Mouse (Mus musculus) mesoderm, embryonic 11.5 days (tissue): ENCODE results near the gene Kifap3.
"Not testable (repeated sequence)": the region's sequence is repeated elsewhere in the genome, so short reads cannot be mapped to it uniquely, and the experiment has no call there.

ENCODE experiments used
- DNase-seq: peaks from one replicate; pipeline ENCODE4 v3.0.0-alpha.2; 2012; ENCODE audit warnings: low read depth, low spot score

Kifap3 gene

GRCm38 (mm10) chr1:163779336-163780115 lies at the start of gene Kifap3:
Gene Kifap3 (plus strand): TSS chr1:163779583.
- DNase-seq: peak; percentile 99

GRCm38 (mm10) chr1:163731166-163731565 lies 48.2 kb upstream of the Kifap3 start:
- DNase-seq: not testable (repeated sequence)

GRCm38 (mm10) chr1:163736441-163737238 lies 42.7 kb upstream of the Kifap3 start:
- no peak for DNase-seq

GRCm38 (mm10) chr1:163737239-163737533 lies 42.2 kb upstream of the Kifap3 start:
- no peak for DNase-seq

GRCm38 (mm10) chr1:163751360-163751992 lies 27.9 kb upstream of the Kifap3 start:
- DNase-seq: no peak

- DNase-seq: no peak
Measured at GRCm38 (mm10) chr1:163757462-163758207, 21.7 kb upstream of the Kifap3 start.

GRCm38 (mm10) chr1:163783577-163783976 lies 4.2 kb downstream of the Kifap3 start:
- DNase-seq: not testable (repeated sequence)

GRCm38 (mm10) chr1:163821365-163821764 lies 42.0 kb downstream of the Kifap3 start:
- DNase-seq: no peak

GRCm38 (mm10) chr1:163829482-163829881 lies 50.1 kb downstream of the Kifap3 start:
- no peak for DNase-seq

GRCm38 (mm10) chr1:163834066-163834465 lies 54.7 kb downstream of the Kifap3 start:
- no peak for DNase-seq

- no peak for DNase-seq
Measured at GRCm38 (mm10) chr1:163835062-163835461, 55.7 kb downstream of the Kifap3 start.

GRCm38 (mm10) chr1:163838482-163838881 lies 59.1 kb downstream of the Kifap3 start:
- DNase-seq: not testable (repeated sequence)

- no peak for DNase-seq
Measured at GRCm38 (mm10) chr1:163840555-163840954, 61.2 kb downstream of the Kifap3 start.

- no peak for DNase-seq
Measured at GRCm38 (mm10) chr1:163842238-163842637, 62.9 kb downstream of the Kifap3 start.

- DNase-seq: peak; percentile 30
Measured at GRCm38 (mm10) chr1:163843899-163844298, 64.5 kb downstream of the Kifap3 start.

GRCm38 (mm10) chr1:163852884-163853560 lies 73.6 kb downstream of the Kifap3 start:
- peak; percentile 72 for DNase-seq

- no peak for DNase-seq
Measured at GRCm38 (mm10) chr1:163858420-163858819, 79.0 kb downstream of the Kifap3 start.

GRCm38 (mm10) chr1:163861538-163861937 lies 82.2 kb downstream of the Kifap3 start:
- DNase-seq: no peak

GRCm38 (mm10) chr1:163873158-163873557 lies 93.8 kb downstream of the Kifap3 start:
- no peak for DNase-seq

GRCm38 (mm10) chr1:163889629-163890028 lies 110.2 kb downstream of the Kifap3 start:
- no peak for DNase-seq

GRCm38 (mm10) chr1:163893294-163893693 lies 113.9 kb downstream of the Kifap3 start:
- DNase-seq: no peak
